Mouse (Mus musculus): Measurements from ENCODE around the gene Olfr1305. TPM values are rescaled to one million over a fixed set of nuclear protein-coding genes. Genes with fewer than 3 reads are reported as not detected.

Olfr1305 gene
- not detected in 2 replicates for polyA plus RNA-seq (2016; fragmentation: Nextera tagmentation; extraction: Ambion mirVana)

DNA sequence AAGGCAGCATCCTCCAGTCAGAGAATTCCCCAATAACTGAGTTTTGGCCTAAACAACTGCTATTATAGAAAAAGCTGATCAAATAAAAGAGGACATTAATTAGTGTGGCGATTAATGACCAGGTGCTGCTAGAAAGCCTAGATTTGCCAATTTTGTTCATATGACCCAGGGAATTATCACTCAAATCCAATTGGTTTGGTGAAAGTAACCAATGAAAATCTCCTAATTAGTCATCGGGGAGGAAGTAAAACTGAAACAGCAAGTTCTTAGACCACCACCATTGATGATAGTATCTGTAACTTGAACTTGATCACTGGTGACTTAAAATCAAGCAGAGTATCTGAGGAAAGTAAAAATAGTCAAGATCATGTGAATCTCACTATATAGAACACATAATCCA is at the start of gene Olfr1305:
Gene Olfr1305 (minus strand): TSS at position 101 of the 400 bp plus-strand sequence.
- H3K4me2 ChIP-seq: no peak within 1 kb of the TSS
- no peaks in the 10 kb centered on the region for H3K27me3 ChIP-seq
- H3K4me1 ChIP-seq: no peaks in the 10 kb centered on the region
- no peak within 1 kb of the TSS for H3K4me3 ChIP-seq (replicated peaks)
- ATAC-seq (ENCODE audit: low FRiP score): no peak
- no peaks in the 10 kb centered on the region for H3K9me3 ChIP-seq
- 92% methylated on average over 2 of the region's 2 CpGs for WGBS
- no peak within 1 kb of the TSS for H3K9ac ChIP-seq
- no peak within 1 kb of the TSS for H3K27ac ChIP-seq
- no peaks in the 10 kb centered on the region for H3K36me3 ChIP-seq (replicated peaks)

- H3K27ac ChIP-seq: no peak within 1 kb of the TSS
- WGBS: 83% methylated on average over 1 of the region's 1 CpGs
- no peaks in the 10 kb centered on the region for H3K36me3 ChIP-seq (replicated peaks)
- ATAC-seq (ENCODE audit: low FRiP score): no peak
- H3K4me3 ChIP-seq (replicated peaks): no peak within 1 kb of the TSS
- no peaks in the 10 kb centered on the region for H3K4me1 ChIP-seq
- no peaks in the 10 kb centered on the region for H3K27me3 ChIP-seq
- H3K9ac ChIP-seq: no peak within 1 kb of the TSS
- H3K4me2 ChIP-seq: no peak within 1 kb of the TSS
- H3K9me3 ChIP-seq: no peaks in the 10 kb centered on the region
These were observed 39.2 kb upstream of the Olfr1305 start, which contains the start of gene Olfr1306 for GRCm38 (mm10) chr2:111916171-111916570. Olfr1306 (minus strand) TSS chr2:111916271.

DNA sequence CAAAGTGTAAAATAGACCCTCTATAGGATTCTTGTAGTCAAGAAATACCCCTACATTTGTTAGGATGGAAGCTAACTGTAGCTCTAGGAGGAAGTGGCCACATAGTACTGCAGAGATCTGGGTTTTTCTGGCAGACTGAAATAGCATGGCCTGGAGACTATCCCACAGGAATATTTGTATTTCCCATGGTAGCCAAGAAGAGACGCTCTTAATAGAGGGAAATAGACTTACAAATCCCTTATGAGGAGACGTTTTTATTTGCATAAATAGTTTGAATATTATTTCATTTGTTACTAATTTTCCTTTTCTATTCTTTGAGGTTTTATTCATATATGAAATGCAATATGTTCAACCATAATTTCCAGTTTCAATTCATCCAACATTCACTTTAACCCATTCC is 56.7 kb downstream of the Olfr1305 start, which contains the start of gene Olfr1303:
Gene Olfr1303 (minus strand): TSS at position 101 of the 400 bp plus-strand sequence.
- no peaks in the 10 kb centered on the region for H3K9me3 ChIP-seq
- H3K4me2 ChIP-seq: no peak within 1 kb of the TSS
- H3K36me3 ChIP-seq (replicated peaks): no peaks in the 10 kb centered on the region
- WGBS: 76% methylated on average over 2 of the region's 2 CpGs
- H3K27ac ChIP-seq: no peak within 1 kb of the TSS
- no peak within 1 kb of the TSS for H3K9ac ChIP-seq
- no peaks in the 10 kb centered on the region for H3K4me1 ChIP-seq
- no peaks in the 10 kb centered on the region for H3K27me3 ChIP-seq
- no peak for ATAC-seq (ENCODE audit: low FRiP score)
- no peak within 1 kb of the TSS for H3K4me3 ChIP-seq (replicated peaks)

Other genes starting within 250 kb of the Olfr1305 start
- not detected in 2 replicates for gene Olfr1298, start 227.9 kb downstream of the Olfr1305 start, polyA plus RNA-seq (2016; fragmentation: Nextera tagmentation; extraction: Ambion mirVana)
- not detected in 2 replicates for gene Olfr1299, start 215.7 kb downstream of the Olfr1305 start, polyA plus RNA-seq (2016; fragmentation: Nextera tagmentation; extraction: Ambion mirVana)
- gene Olfr1301, start 126.1 kb downstream of the Olfr1305 start, polyA plus RNA-seq (2016; fragmentation: Nextera tagmentation; extraction: Ambion mirVana): not detected in 2 replicates
- gene Olfr1302, start 99.7 kb downstream of the Olfr1305 start, polyA plus RNA-seq (2016; fragmentation: Nextera tagmentation; extraction: Ambion mirVana): not detected in 2 replicates
- not detected in 2 replicates for gene Olfr1303, start 56.8 kb downstream of the Olfr1305 start, polyA plus RNA-seq (2016; fragmentation: Nextera tagmentation; extraction: Ambion mirVana)
- not detected in 2 replicates for gene Olfr1306, start 39.1 kb upstream of the Olfr1305 start, polyA plus RNA-seq (2016; fragmentation: Nextera tagmentation; extraction: Ambion mirVana)
- not detected in 2 replicates for gene Olfr1307, start 72.3 kb upstream of the Olfr1305 start, polyA plus RNA-seq (2016; fragmentation: Nextera tagmentation; extraction: Ambion mirVana)
- gene Olfr1308, start 87.8 kb upstream of the Olfr1305 start, polyA plus RNA-seq (2016; fragmentation: Nextera tagmentation; extraction: Ambion mirVana): not detected in 2 replicates
- not detected in 2 replicates for gene Olfr1309, start 113.1 kb upstream of the Olfr1305 start, polyA plus RNA-seq (2016; fragmentation: Nextera tagmentation; extraction: Ambion mirVana)
- gene Olfr1310, start 135.6 kb upstream of the Olfr1305 start, polyA plus RNA-seq (2016; fragmentation: Nextera tagmentation; extraction: Ambion mirVana): not detected in 2 replicates
- not detected in 2 replicates for gene Olfr1311, start 147.3 kb upstream of the Olfr1305 start, polyA plus RNA-seq (2016; fragmentation: Nextera tagmentation; extraction: Ambion mirVana)
- gene Olfr1312, start 173.1 kb upstream of the Olfr1305 start, polyA plus RNA-seq (2016; fragmentation: Nextera tagmentation; extraction: Ambion mirVana): not detected in 2 replicates
- gene Olfr1313, start 200.7 kb upstream of the Olfr1305 start, polyA plus RNA-seq (2016; fragmentation: Nextera tagmentation; extraction: Ambion mirVana): not detected in 2 replicates
- gene Olfr1314, start 219.6 kb upstream of the Olfr1305 start, polyA plus RNA-seq (2016; fragmentation: Nextera tagmentation; extraction: Ambion mirVana): not detected in 2 replicates
- not detected in 2 replicates for gene Olfr1315-ps1, start 238.3 kb upstream of the Olfr1305 start, polyA plus RNA-seq (2016; fragmentation: Nextera tagmentation; extraction: Ambion mirVana)

Measured in forebrain, embryonic 12.5 days (tissue).